Mouse (Mus musculus) macrophage (primary cell): ENCODE data around the gene Grk4. TPM values are rescaled to one million over a fixed set of nuclear protein-coding genes. Genes with fewer than 3 reads are reported as not detected.
A peak's percentile ranks its signal among the peaks of the same experiment; 100 is the strongest.

ENCODE experiments used
- H3K27ac ChIP-seq: fragments of 350-480 bp; formaldehyde crosslinking; 2 replicates; pipeline ENCODE4 v1.9.0; 2021
- H3K36me3 ChIP-seq: fragments of 350-480 bp; formaldehyde crosslinking; 2 replicates; pipeline ENCODE4 v1.9.0; 2021; ENCODE audit errors: inconsistent target
- H3K4me3 ChIP-seq: fragments of 350-480 bp; formaldehyde crosslinking; 2 replicates; pipeline ENCODE4 v1.9.0; 2021; ENCODE audit errors: inconsistent target
- H3K79me2 ChIP-seq: fragments of 350-480 bp; formaldehyde crosslinking; 2 replicates; pipeline ENCODE4 v1.9.0; 2021; ENCODE audit errors: inconsistent target
- WGBS: methylation state at CpG from one replicate; pipeline ENCODE4 v1.1.7; 2026; ENCODE audit warnings: inconsistent platforms; ENCODE audit not compliant: missing documents; 5-methylcytosine and 5-hydroxymethylcytosine counted together
- polyA plus RNA-seq: library from polyadenylated mRNA; stranded (reverse); fragments of 250-400 nt; gene quantifications from 3 replicates; pipeline ENCODE4 v1.2.4, GENCODE M21; 2018; ENCODE audit warnings: inconsistent platforms
- total RNA-seq, 78 experiments: library from RNA; depleted of rRNA; stranded (reverse); fragments of 250-400 nt; gene quantifications; 1 replicate in 9 of 78; 2 replicates in 24 of 78; 3 replicates in 43 of 78; 4 replicates in 2 of 78; pipeline ENCODE4 v1.2.4; 2018; ENCODE audit warnings: inconsistent platforms in 56 of 78

The Grk4 gene
- total RNA-seq (2018; cell fraction: chromatin; rRNA removed), result 10 to 100 TPM in 2 of 26 experiments, 1 to 10 TPM in 24; 1.6 to 10.4 (median 4.3) TPM
- total RNA-seq (2018; cell fraction: cytosol; rRNA removed), result 1 to 10 TPM in 5 of 26 experiments, under 1 TPM in 21; 0.39 to 2.3 (median 0.65) TPM
- 1 to 10 TPM in 23 of 26 experiments, under 1 TPM in 3; 0.37 to 6.1 (median 2.7) TPM for total RNA-seq (2018; cell fraction: nucleus; rRNA removed)
- 1.6 to 2.2 TPM (median 2.0 TPM) in 3 replicates for polyA plus RNA-seq

GRCm38 (mm10) chr5:34659686-34660590 lies at the start of gene Grk4, which contains the start of gene Nop14:
Gene Grk4, plus strand, starts transcription at chr5:34660379.
Gene Nop14, minus strand, starts transcription at chr5:34660148.
- H3K27ac ChIP-seq, result peak within 1 kb of the TSS; percentile 47
- peaks cover 19% of the 10 kb centered on the region for H3K36me3 ChIP-seq
- H3K79me2 ChIP-seq, result peaks cover 23% of the 10 kb centered on the region
- H3K4me3 ChIP-seq, result peak within 1 kb of the TSS; percentile 90
- under 1% methylated on average over 57 of the region's 60 CpGs for WGBS

GRCm38 (mm10) chr5:34632996-34633395 lies 27.2 kb upstream of the Grk4 start:
- WGBS, result 94% methylated on average over 2 of the region's 2 CpGs
- Histone ChIP-seq H3K79me2 (peaks cover 12% of the 10 kb centered on the region; the same call in 1 of the 2 replicates), H3K36me3 (peaks cover 53% of the 10 kb centered on the region), H3K27ac (no peak overlapping the region), H3K4me3 (no peak overlapping the region)

- no peak overlapping the region for H3K27ac ChIP-seq
- 82% methylated on average over 2 of the region's 4 CpGs for WGBS
- peaks cover 51% of the 10 kb centered on the region for H3K36me3 ChIP-seq
- H3K79me2 ChIP-seq, result peaks cover 12% of the 10 kb centered on the region; the same call in 1 of the 2 replicates
- no peak overlapping the region for H3K4me3 ChIP-seq
These were observed 26.5 kb upstream of the Grk4 start for GRCm38 (mm10) chr5:34633641-34634040.

GRCm38 (mm10) chr5:34634746-34635400 lies 25.3 kb upstream of the Grk4 start:
- WGBS, result 39% methylated on average over 13 of the region's 13 CpGs
- Histone ChIP-seq H3K4me3 (no peak overlapping the region), H3K36me3 (peaks cover 50% of the 10 kb centered on the region), H3K79me2 (peaks cover 12% of the 10 kb centered on the region; the same call in 1 of the 2 replicates), H3K27ac (0 out of 2 replicates have a peak overlapping the region, but pooled peaks have one; percentile 5)

GRCm38 (mm10) chr5:34635665-34636192 lies 24.4 kb upstream of the Grk4 start:
- H3K4me3 ChIP-seq, result peak overlapping the region; percentile 88
- H3K79me2 ChIP-seq, result peaks cover 12% of the 10 kb centered on the region; the same call in 1 of the 2 replicates
- 88% methylated on average over 10 of the region's 10 CpGs for WGBS
- H3K36me3 ChIP-seq, result peaks cover 50% of the 10 kb centered on the region
- peak overlapping the region; percentile 76; the same call in 1 of the 2 replicates for H3K27ac ChIP-seq

GRCm38 (mm10) chr5:34636481-34637287 lies 23.5 kb upstream of the Grk4 start, which contains the start of gene Mfsd10:
Gene Mfsd10, minus strand, starts transcription at chr5:34637212.
- peak within 1 kb of the TSS; percentile 88 for H3K4me3 ChIP-seq
- H3K27ac ChIP-seq, result peak within 1 kb of the TSS; percentile 76
- under 1% methylated on average over 46 of the region's 48 CpGs for WGBS
- peaks cover 12% of the 10 kb centered on the region; the same call in 1 of the 2 replicates for H3K79me2 ChIP-seq
- H3K36me3 ChIP-seq, result peaks cover 49% of the 10 kb centered on the region

- Histone ChIP-seq H3K36me3 (peaks cover 40% of the 10 kb centered on the region; the same call in 1 of the 2 replicates), H3K27ac (peak overlapping the region; percentile 76; the same call in 1 of the 2 replicates), H3K79me2 (peaks cover 12% of the 10 kb centered on the region; the same call in 1 of the 2 replicates), H3K4me3 (peak overlapping the region; percentile 88; the same call in 1 of the 2 replicates)
- 30% methylated on average over 7 of the region's 7 CpGs for WGBS
These were observed 22.5 kb upstream of the Grk4 start for GRCm38 (mm10) chr5:34637591-34638156.

- Histone ChIP-seq H3K79me2 (no peaks in the 10 kb centered on the region), H3K27ac (no peak overlapping the region), H3K36me3 (peaks cover 72% of the 10 kb centered on the region), H3K4me3 (no peak overlapping the region)
- 100% methylated on average over 3 of the region's 3 CpGs for WGBS
These were observed 18.2 kb upstream of the Grk4 start for GRCm38 (mm10) chr5:34641991-34642390.

- peaks cover 79% of the 10 kb centered on the region for H3K36me3 ChIP-seq
- 79% methylated on average over 5 of the region's 5 CpGs for WGBS
These were observed 17.2 kb upstream of the Grk4 start for GRCm38 (mm10) chr5:34642932-34643331.

GRCm38 (mm10) chr5:34647581-34647980 lies 12.6 kb upstream of the Grk4 start:
- Histone ChIP-seq H3K36me3 (peaks cover 86% of the 10 kb centered on the region), H3K79me2 (no peaks in the 10 kb centered on the region), H3K4me3 (no peak overlapping the region), H3K27ac (no peak overlapping the region)
- WGBS, result 53% methylated on average over 4 of the region's 4 CpGs

More at GRCm38 (mm10) chr5:34642932-34643331, 17.2 kb upstream of the Grk4 start:
- H3K4me3 ChIP-seq, result no peak overlapping the region
- no peak overlapping the region for H3K27ac ChIP-seq
- no peaks in the 10 kb centered on the region for H3K79me2 ChIP-seq

- H3K79me2 ChIP-seq, result peaks cover 6% of the 10 kb centered on the region
- WGBS, result 90% methylated on average over 5 of the region's 5 CpGs
- H3K27ac ChIP-seq, result no peak overlapping the region
- no peak overlapping the region for H3K4me3 ChIP-seq
- H3K36me3 ChIP-seq, result peaks cover 82% of the 10 kb centered on the region
These were observed 7.2 kb upstream of the Grk4 start for GRCm38 (mm10) chr5:34652961-34653360.

GRCm38 (mm10) chr5:34654881-34655280 lies 5.3 kb upstream of the Grk4 start:
- no peak overlapping the region for H3K4me3 ChIP-seq
- H3K79me2 ChIP-seq, result peaks cover 23% of the 10 kb centered on the region
- 98% methylated on average over 9 of the region's 9 CpGs for WGBS
- peaks cover 63% of the 10 kb centered on the region for H3K36me3 ChIP-seq
- H3K27ac ChIP-seq, result no peak overlapping the region

GRCm38 (mm10) chr5:34657556-34657955 lies 2.6 kb upstream of the Grk4 start:
- Histone ChIP-seq H3K36me3 (peaks cover 43% of the 10 kb centered on the region), H3K79me2 (peaks cover 23% of the 10 kb centered on the region), H3K27ac (no peak overlapping the region), H3K4me3 (no peak overlapping the region)
- WGBS, result 95% methylated on average over 8 of the region's 8 CpGs
